Mouse (Mus musculus): ENCODE measurements around the gene Spem1. TPM values are rescaled to one million over a fixed set of nuclear protein-coding genes. Genes with fewer than 3 reads are reported as not detected.

The Spem1 gene
- polyA plus RNA-seq, 1 experiment: 1,704 TPM

GRCm38 (mm10) chr11:69835966-69836335 is 14.0 kb upstream of the Spem1 start:
- Histone ChIP-seq H3K36me3 (ENCODE audit: control insufficient read depth, insufficient read depth, low read length) (no peaks in the 10 kb centered on the region), H3K27ac (ENCODE audit: control insufficient read depth, insufficient read depth, low read depth, low read length) (no peak overlapping the region), H3K4me3 (ENCODE audit: control insufficient read depth, low read depth, low read length) (no peak overlapping the region), H3K27me3 (ENCODE audit: control insufficient read depth, insufficient read depth, low read length) (no peaks in the 10 kb centered on the region), H3K4me1 (ENCODE audit: control insufficient read depth, insufficient read depth, low read length) (peaks cover 39% of the 10 kb centered on the region)
- TF ChIP-seq POLR2A (IDR thresholded peaks at IDR 0.05; ENCODE audit: control insufficient read depth, low read depth, low read length) (no peak), CTCF (IDR thresholded peaks at IDR 0.05; ENCODE audit: control insufficient read depth, insufficient read depth, insufficient replicate concordance, low read depth, low read length) (no peak)

- Histone ChIP-seq H3K4me1 (ENCODE audit: control insufficient read depth, insufficient read depth, low read length) (peaks cover 39% of the 10 kb centered on the region), H3K27me3 (ENCODE audit: control insufficient read depth, insufficient read depth, low read length) (no peaks in the 10 kb centered on the region), H3K27ac (ENCODE audit: control insufficient read depth, insufficient read depth, low read depth, low read length) (no peak overlapping the region), H3K4me3 (ENCODE audit: control insufficient read depth, low read depth, low read length) (no peak overlapping the region), H3K36me3 (ENCODE audit: control insufficient read depth, insufficient read depth, low read length) (no peaks in the 10 kb centered on the region)
- TF ChIP-seq POLR2A (IDR thresholded peaks at IDR 0.05; ENCODE audit: control insufficient read depth, low read depth, low read length) (no peak), CTCF (IDR thresholded peaks at IDR 0.05; ENCODE audit: control insufficient read depth, insufficient read depth, insufficient replicate concordance, low read depth, low read length) (no peak)
Observed at GRCm38 (mm10) chr11:69835326-69835965, 13.5 kb upstream of the Spem1 start.

GRCm38 (mm10) chr11:69834001-69834549 is 12.1 kb upstream of the Spem1 start:
- Histone ChIP-seq H3K36me3 (ENCODE audit: control insufficient read depth, insufficient read depth, low read length) (no peaks in the 10 kb centered on the region), H3K27me3 (ENCODE audit: control insufficient read depth, insufficient read depth, low read length) (no peaks in the 10 kb centered on the region), H3K4me3 (ENCODE audit: control insufficient read depth, low read depth, low read length) (peak overlapping the region; percentile 57), H3K4me1 (ENCODE audit: control insufficient read depth, insufficient read depth, low read length) (peaks cover 39% of the 10 kb centered on the region), H3K27ac (ENCODE audit: control insufficient read depth, insufficient read depth, low read depth, low read length) (peak overlapping the region; percentile 2; the same call in 1 of the 2 replicates)
- peak; percentile 34; the same call in 1 of the 2 replicates for TF ChIP-seq POLR2A (IDR thresholded peaks at IDR 0.05; ENCODE audit: control insufficient read depth, low read depth, low read length)
- no peak for TF ChIP-seq CTCF (IDR thresholded peaks at IDR 0.05; ENCODE audit: control insufficient read depth, insufficient read depth, insufficient replicate concordance, low read depth, low read length)

- H3K4me1 ChIP-seq (ENCODE audit: control insufficient read depth, insufficient read depth, low read length): peaks cover 35% of the 10 kb centered on the region
- peak overlapping the region; percentile 57 for H3K4me3 ChIP-seq (ENCODE audit: control insufficient read depth, low read depth, low read length)
- no peak overlapping the region; the same call in 1 of the 2 replicates for H3K27ac ChIP-seq (ENCODE audit: control insufficient read depth, insufficient read depth, low read depth, low read length)
- H3K36me3 ChIP-seq (ENCODE audit: control insufficient read depth, insufficient read depth, low read length): no peaks in the 10 kb centered on the region
- TF ChIP-seq CTCF (IDR thresholded peaks at IDR 0.05; ENCODE audit: control insufficient read depth, insufficient read depth, insufficient replicate concordance, low read depth, low read length) (no peak), POLR2A (IDR thresholded peaks at IDR 0.05; ENCODE audit: control insufficient read depth, low read depth, low read length) (no peak)
- H3K27me3 ChIP-seq (ENCODE audit: control insufficient read depth, insufficient read depth, low read length): no peaks in the 10 kb centered on the region
Observed at GRCm38 (mm10) chr11:69833554-69833953, 11.6 kb upstream of the Spem1 start.

GRCm38 (mm10) chr11:69828832-69829231 is 6.9 kb upstream of the Spem1 start:
- Histone ChIP-seq H3K4me1 (ENCODE audit: control insufficient read depth, insufficient read depth, low read length) (peaks cover 4% of the 10 kb centered on the region), H3K4me3 (ENCODE audit: control insufficient read depth, low read depth, low read length) (no peak overlapping the region), H3K27ac (ENCODE audit: control insufficient read depth, insufficient read depth, low read depth, low read length) (no peak overlapping the region), H3K27me3 (ENCODE audit: control insufficient read depth, insufficient read depth, low read length) (no peaks in the 10 kb centered on the region), H3K36me3 (ENCODE audit: control insufficient read depth, insufficient read depth, low read length) (no peaks in the 10 kb centered on the region)
- no peak for TF ChIP-seq CTCF (IDR thresholded peaks at IDR 0.05; ENCODE audit: control insufficient read depth, insufficient read depth, insufficient replicate concordance, low read depth, low read length)
- TF ChIP-seq POLR2A (IDR thresholded peaks at IDR 0.05; ENCODE audit: control insufficient read depth, low read depth, low read length): no peak

GRCm38 (mm10) chr11:69823456-69823855 is 1.5 kb upstream of the Spem1 start:
- H3K4me3 ChIP-seq (ENCODE audit: control insufficient read depth, low read depth, low read length): no peak overlapping the region
- no peaks in the 10 kb centered on the region for H3K36me3 ChIP-seq (ENCODE audit: control insufficient read depth, insufficient read depth, low read length)
- H3K4me1 ChIP-seq (ENCODE audit: control insufficient read depth, insufficient read depth, low read length): no peaks in the 10 kb centered on the region
- TF ChIP-seq POLR2A (IDR thresholded peaks at IDR 0.05; ENCODE audit: control insufficient read depth, low read depth, low read length): no peak
- TF ChIP-seq CTCF (IDR thresholded peaks at IDR 0.05; ENCODE audit: control insufficient read depth, insufficient read depth, insufficient replicate concordance, low read depth, low read length): no peak
- H3K27me3 ChIP-seq (ENCODE audit: control insufficient read depth, insufficient read depth, low read length): no peaks in the 10 kb centered on the region
- H3K27ac ChIP-seq (ENCODE audit: control insufficient read depth, insufficient read depth, low read depth, low read length): no peak overlapping the region

GRCm38 (mm10) chr11:69818871-69819270 is 3.1 kb downstream of the Spem1 start:
- peaks cover 2% of the 10 kb centered on the region; the same call in 1 of the 2 replicates for H3K4me1 ChIP-seq (ENCODE audit: control insufficient read depth, insufficient read depth, low read length)
- no peaks in the 10 kb centered on the region for H3K27me3 ChIP-seq (ENCODE audit: control insufficient read depth, insufficient read depth, low read length)
- H3K4me3 ChIP-seq (ENCODE audit: control insufficient read depth, low read depth, low read length): peak overlapping the region; percentile 74
- H3K36me3 ChIP-seq (ENCODE audit: control insufficient read depth, insufficient read depth, low read length): no peaks in the 10 kb centered on the region
- no peak overlapping the region for H3K27ac ChIP-seq (ENCODE audit: control insufficient read depth, insufficient read depth, low read depth, low read length)
- TF ChIP-seq CTCF (IDR thresholded peaks at IDR 0.05; ENCODE audit: control insufficient read depth, insufficient read depth, insufficient replicate concordance, low read depth, low read length): no peak
- TF ChIP-seq POLR2A (IDR thresholded peaks at IDR 0.05; ENCODE audit: control insufficient read depth, low read depth, low read length): no peak; the same call in 1 of the 2 replicates
